Mouse (Mus musculus) c-Kit-positive CD71-negative TER-119-negative erythroid progenitor cells, embryonic 14.5 days (primary cell): ENCODE results near the gene Vmo1.
"Not testable (repeated sequence)": the region's sequence is repeated elsewhere in the genome, so short reads cannot be mapped to it uniquely, and the experiment has no call there.

Source experiments
- DNase-seq: peaks from one replicate; pipeline ENCODE4 v3.0.0-alpha.2; 2013; ENCODE audit warnings: low read depth

Gene Vmo1

DNA sequence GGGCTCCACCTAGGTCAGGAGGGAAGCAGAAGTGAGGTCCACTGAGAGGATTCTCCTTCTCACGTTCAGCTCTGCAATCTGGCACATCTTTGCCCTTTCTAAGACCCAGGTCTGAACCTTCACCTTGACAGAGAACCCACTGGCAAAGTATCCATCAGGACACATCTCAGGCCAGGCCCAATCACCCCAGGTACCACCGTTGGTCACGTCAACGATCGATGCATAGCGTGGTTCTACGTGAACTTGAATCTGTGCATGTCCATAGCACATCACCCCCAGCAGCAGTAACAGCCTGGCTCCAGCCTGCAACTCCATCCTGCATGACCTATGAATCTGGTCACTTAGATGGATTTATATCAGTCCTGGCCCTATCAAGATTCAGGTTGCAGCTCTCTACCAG, at the start of gene Vmo1:
TSS of gene Vmo1 (minus strand) at position 329 of the 400 bp plus-strand sequence.
- DNase-seq, result no peak

DNA sequence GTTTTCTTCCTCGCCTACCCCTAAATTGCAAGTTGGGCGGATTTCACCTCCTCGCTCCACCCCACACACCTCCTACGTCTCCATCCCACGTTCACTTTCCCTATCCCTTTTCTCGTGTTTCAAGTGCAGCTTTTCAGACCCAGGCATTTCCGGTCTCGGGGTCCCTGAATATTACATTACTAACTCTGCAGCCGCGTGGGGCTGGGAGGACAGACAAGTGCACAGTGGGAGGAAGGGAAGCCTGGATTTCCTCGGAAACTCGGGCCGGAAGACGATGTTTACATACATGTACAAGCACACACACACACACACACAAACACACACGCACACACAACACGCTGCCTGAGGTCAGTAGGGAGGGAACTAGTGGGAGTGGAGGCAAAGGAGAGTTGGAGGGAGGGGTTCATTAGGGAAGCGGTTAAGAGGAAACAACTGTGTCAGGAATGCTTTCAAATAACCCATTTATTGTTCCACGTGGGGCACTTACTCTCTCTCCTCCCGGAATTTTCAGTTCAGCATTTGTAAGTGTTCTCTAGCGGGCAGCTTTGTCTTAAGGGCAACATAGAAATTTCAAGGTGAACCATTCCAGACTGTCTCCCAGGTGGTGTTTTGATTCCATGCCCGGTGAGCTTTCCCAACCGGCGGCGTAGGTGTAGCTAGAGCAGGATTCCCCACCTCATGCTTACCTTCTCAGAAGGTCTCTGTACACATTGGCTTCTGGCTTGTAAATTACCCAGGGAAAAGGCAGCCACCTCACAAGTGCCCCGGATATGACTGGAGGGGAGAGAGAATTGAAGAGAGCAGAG, 49.3 kb upstream of the Vmo1 start:
- no peak for DNase-seq

DNA sequence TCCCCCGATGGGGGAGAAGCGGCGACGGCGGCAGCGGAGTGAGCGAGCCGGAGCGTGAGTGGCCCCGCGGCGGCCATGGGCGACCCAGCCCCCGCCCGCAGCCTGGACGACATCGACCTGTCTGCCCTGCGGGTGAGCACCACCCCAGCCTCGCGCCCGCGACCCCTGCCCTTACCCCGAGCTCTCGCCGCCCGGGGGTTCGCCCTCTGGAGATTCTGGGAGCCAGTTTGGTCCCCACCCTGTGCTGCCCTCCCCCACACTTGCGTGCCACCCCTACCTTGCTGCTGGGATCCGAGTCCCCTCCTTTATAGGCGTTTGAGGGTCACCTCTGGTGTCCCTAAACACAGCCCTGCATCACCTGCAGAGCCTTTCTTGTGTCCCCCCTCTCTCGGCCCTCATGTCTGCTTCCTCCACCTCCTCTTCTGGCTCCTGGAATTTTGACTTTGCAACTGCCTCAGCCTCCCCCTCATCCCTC, 48.6 kb upstream of the Vmo1 start:
- no peak for DNase-seq

GRCm38 (mm10) chr11:70562287-70562994, 48.0 kb upstream of the Vmo1 start, which contains the start of gene Mink1:
Gene Mink1, plus strand, starts transcription at chr11:70562881.
- DNase-seq, result peak; percentile 65

DNA sequence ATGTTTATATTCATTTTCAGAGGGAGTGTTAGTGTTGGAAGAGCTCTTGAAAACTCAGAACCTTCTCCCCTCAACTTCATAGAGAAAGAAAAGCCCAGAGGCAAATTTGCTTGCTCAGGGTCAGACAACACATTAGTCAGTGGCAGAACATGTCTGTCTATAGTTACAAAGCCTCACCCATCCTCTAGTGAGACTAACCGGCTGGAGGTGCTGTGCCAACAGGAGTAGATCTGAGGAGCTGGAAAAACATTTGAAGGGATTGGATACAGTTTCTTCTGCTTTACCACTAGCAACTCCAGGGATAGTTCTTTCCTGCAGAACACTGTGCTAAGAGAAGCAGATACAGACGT, 47.5 kb upstream of the Vmo1 start:
- no peak for DNase-seq

DNA sequence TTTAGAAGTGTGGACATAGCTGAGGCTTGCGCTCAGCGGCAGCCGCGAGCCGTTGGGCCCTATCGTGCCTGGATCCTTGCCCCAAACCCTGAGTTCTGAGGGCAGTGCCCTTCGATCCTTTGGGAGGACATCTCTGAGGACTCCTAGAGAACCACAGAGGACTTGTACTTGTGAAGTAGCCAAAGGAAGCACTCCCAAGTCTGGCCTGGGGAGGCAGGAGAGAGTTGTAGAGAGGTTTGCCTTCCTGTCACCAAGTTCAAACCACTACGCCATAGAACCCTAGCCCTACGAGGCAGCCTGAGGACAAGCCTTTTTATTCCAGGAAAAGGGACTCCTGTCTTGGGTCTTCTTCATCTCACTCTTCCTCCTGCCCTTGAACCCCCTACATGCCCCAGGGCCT, 43.1 kb upstream of the Vmo1 start:
- DNase-seq, result no peak

- no peak for DNase-seq
These were observed 39.5 kb upstream of the Vmo1 start for GRCm38 (mm10) chr11:70553940-70554339.

GRCm38 (mm10) chr11:70551526-70551925, 37.1 kb upstream of the Vmo1 start:
- DNase-seq, result no peak

DNA sequence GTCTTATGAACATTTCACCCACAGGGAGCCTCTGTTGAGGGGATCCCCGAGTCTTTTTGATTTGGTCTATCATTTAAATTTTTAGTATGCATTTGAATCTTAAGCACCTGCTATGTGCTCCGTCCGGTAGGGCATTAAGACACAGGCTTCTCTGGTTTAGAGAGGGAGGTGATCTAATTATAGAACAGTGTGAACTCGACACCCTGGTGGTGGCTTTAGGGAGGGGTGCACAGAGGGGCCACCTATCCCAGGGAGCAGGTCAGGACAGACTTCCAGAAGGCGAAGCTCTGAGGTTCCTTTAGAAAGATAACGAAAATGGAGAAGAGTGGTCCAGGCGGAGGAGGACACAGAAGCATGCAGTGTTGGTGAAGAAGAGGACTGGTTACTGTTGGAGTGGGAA, 30.1 kb upstream of the Vmo1 start:
- no peak for DNase-seq

DNA sequence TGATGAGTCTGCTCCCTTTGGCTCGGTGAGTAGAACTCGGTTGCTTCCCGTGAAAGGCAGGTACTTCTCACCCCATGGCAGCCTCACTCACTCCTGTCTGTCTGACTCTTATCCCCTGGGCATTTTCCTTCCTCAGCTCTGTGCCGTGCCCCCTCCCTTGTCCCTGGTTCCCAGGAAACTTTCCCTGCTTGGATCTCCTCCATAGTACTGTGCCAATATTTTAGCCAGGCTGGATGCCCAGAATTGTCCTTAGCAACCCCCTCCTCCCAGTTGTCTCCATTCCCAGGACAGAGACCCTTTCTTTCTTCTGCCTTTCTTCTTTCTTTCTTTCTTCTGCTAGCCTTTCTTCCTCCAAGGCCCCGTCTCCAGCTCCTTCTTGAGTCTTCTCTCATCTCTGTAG, 27.0 kb upstream of the Vmo1 start:
- no peak for DNase-seq

DNA sequence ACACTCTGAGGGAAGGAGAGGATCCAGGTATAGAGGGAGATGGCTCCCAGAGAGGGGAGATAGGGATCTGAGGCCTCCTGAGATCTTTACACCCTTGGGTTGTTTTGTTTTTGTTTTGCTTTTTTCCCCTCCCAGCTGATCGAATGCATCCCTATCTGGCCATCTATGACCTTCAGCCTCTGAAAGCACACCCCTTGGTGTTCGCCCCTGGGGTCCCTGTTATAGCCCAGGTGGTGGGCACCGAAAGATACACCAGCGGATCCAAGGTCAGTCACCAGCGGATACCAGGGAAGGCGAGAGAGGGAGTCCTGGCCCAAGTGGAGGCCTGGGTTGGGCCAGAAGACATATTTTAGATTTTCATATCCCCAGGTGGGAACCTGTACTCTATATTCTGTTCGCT, 26.5 kb upstream of the Vmo1 start:
- DNase-seq, result no peak

- DNase-seq, result peak; percentile 76
These were observed 25.6 kb upstream of the Vmo1 start, which contains the start of gene Pld2 for GRCm38 (mm10) chr11:70539877-70540587. Gene Pld2, plus strand, starts transcription at chr11:70540064.

GRCm38 (mm10) chr11:70539423-70539822, 25.0 kb upstream of the Vmo1 start:
- DNase-seq, result no peak

- DNase-seq, result no peak
These were observed 18.4 kb upstream of the Vmo1 start, which contains the start of gene Gm40193 for GRCm38 (mm10) chr11:70532839-70533238. Gene Gm40193, minus strand, starts transcription at chr11:70532939.

DNA sequence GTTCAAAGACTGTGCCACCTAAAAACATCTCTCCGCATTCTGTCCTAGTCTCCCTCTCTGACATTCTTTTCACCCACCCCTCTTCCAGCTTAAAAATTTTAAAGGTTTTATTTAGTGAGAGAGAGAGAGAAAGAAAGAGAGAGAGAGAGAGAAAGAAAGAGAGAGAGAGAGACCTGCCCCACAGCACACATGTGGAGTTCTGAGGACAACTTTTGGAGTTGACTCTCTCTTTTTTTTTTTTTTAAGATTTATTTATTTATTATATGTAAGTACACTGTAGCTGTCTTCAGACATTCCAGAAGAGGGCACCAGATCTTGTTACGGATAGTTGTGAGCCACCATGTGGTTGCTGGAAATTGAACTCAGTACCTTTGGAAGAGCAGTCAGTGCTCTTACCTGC, 16.6 kb upstream of the Vmo1 start:
- not testable (repeated sequence) for DNase-seq

- DNase-seq, result no peak
These were observed 14.2 kb upstream of the Vmo1 start for GRCm38 (mm10) chr11:70528610-70529009.

DNA sequence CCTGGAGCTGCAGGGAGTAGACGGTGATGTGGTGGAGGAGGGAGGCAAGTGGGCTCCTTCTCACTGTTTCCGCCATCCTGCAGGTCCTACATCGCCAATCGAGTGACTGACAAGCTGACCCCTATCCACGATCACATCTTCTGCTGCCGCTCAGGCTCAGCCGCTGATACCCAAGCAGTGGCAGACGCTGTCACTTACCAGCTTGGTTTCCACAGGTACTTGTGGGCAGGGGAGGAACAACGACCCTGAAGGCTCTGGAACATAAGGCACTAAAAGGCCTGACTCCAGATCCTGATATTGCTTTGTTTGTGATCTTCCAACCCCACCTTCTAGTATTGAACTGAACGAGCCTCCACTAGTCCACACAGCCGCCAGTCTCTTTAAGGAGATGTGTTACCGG, 11.8 kb upstream of the Vmo1 start:
- no peak for DNase-seq

- no peak for DNase-seq
These were observed 11.3 kb upstream of the Vmo1 start for GRCm38 (mm10) chr11:70525726-70526125.

GRCm38 (mm10) chr11:70525184-70525678, 10.8 kb upstream of the Vmo1 start, which contains the start of gene Psmb6:
Gene Psmb6, plus strand, starts transcription at chr11:70525367.
- peak; percentile 91 for DNase-seq

DNA sequence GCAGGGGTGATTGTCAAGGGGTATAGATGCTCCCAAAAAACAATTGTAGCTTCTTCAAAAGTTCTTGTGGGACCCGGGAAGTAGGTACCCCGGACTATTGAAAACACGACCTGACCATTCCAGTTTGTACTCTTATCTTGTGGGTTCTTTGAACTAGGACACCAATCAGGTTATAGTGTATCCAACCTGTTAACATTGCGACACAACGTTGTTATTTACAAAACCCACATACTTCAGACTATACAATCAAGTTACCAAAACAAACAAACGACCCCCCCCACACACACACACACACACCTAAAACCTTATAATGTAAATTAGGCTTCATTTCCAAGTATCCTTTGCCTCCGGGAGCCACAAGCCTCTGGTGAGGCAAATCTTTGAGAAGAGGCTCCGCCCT, 10.4 kb upstream of the Vmo1 start:
- DNase-seq, result no peak

GRCm38 (mm10) chr11:70523306-70523989, 9.0 kb upstream of the Vmo1 start:
- DNase-seq, result not testable (repeated sequence)
